ENCODE assay signal across 8 mouse cellular contexts in the genomic region with DNA sequence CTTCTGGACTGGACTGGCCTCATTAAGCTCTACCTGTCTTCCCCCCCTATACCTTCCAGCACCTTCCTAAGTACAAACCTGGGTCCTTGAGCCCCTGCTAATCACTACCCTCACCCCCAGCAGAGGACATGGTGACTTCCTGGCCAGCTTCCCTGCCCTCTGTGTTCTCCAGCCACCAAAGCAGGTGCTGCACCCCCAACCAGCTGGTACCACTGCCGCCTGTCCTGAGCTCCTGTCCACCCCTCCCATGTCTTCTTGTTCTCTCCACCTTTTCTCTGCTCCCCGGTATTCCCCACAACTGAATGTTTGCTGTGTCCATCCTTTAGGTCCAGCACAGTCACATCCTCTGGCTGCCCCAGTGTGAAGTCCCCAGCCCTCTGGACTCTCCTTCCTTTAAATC. TPM values are rescaled to one million over a fixed set of nuclear protein-coding genes. Genes with fewer than 3 reads are reported as not detected.
DNase-seq lines count a peak whose midpoint lies in the region; TF ChIP-seq lines count a peak whose summit lies in the region.

No protein-coding gene starts in this region.

- H3K4me1 ChIP-seq in cerebellum, adult 2 months (ENCODE audit: control insufficient read depth, insufficient read depth, low read length): peaks cover 41% of the 10 kb centered on the region
- peaks cover 44% of the 10 kb centered on the region for H3K4me1 ChIP-seq in limb, embryonic 10.5 days
- peaks cover 64% of the 10 kb centered on the region for H3K4me1 ChIP-seq in olfactory bulb, adult 2 months (ENCODE audit: control insufficient read depth, insufficient read depth, low read length)

- H3K27me3 ChIP-seq in cerebellum, adult 2 months (ENCODE audit: control insufficient read depth, insufficient read depth, low read length): no peaks in the 10 kb centered on the region
- peaks cover 8% of the 10 kb centered on the region; the same call in 1 of the 2 replicates for H3K27me3 ChIP-seq in limb, embryonic 10.5 days (ENCODE audit: low read depth, poor library complexity, severe bottlenecking)

- peak overlapping the region; percentile 65 for H3K27ac ChIP-seq in cerebellum, adult 2 months (ENCODE audit: insufficient read depth, low read length)
- H3K27ac ChIP-seq in layer of hippocampus, adult 2 months: peak overlapping the region; percentile 81
- H3K27ac ChIP-seq in limb, embryonic 10.5 days: 0 out of 2 replicates have a peak overlapping the region, but pooled peaks have one; percentile 53
- H3K27ac ChIP-seq in olfactory bulb, adult 2 months (ENCODE audit: insufficient read depth, low read depth, low read length): peak overlapping the region; percentile 69

- H3K36me3 ChIP-seq in limb, embryonic 10.5 days: no peaks in the 10 kb centered on the region

- peak in 1 of 2 experiments; percentile 44 for DNase-seq in cerebellum, adult 2 months
- no peak for DNase-seq in cerebellum, adult 9-10 months
- DNase-seq in layer of hippocampus, adult 2 months (ENCODE audit: low spot score in 2 of 2): no peak
- no peak for DNase-seq in layer of hippocampus, adult 8-10 months (ENCODE audit: low spot score in 2 of 2)
- DNase-seq in limb, embryonic 10.5 days (ENCODE audit: low spot score): no peak
- no peak for DNase-seq in frontal cortex, postnatal 10 days (ENCODE audit: low spot score in 2 of 2)
- no peak for DNase-seq in layer of hippocampus, adult 18-20 months (ENCODE audit: low spot score in 2 of 2)

- WGBS in cerebellum, adult 2 months: 37% methylated on average over 2 of the region's 2 CpGs
- WGBS in limb, embryonic 10.5 days: 60% methylated on average over 2 of the region's 2 CpGs
- 54% methylated on average over 2 of the region's 2 CpGs for WGBS in olfactory bulb, adult 2 months

- H3K9me3 ChIP-seq in limb, embryonic 10.5 days (replicated peaks): no peaks in the 10 kb centered on the region

- no peak for TF ChIP-seq CTCF in cerebellum, adult 2 months (IDR thresholded peaks at IDR 0.05; ENCODE audit: borderline replicate concordance, insufficient read depth, low read depth, low read length)
- no peak for TF ChIP-seq CTCF in layer of hippocampus, adult 2 months (conservative IDR thresholded peaks at IDR 0.05)
- no peak for TF ChIP-seq CTCF in olfactory bulb, adult 2 months (IDR thresholded peaks at IDR 0.05; ENCODE audit: insufficient read depth, low read depth, low read length)

- TF ChIP-seq POLR2A in cerebellum, adult 2 months (IDR thresholded peaks at IDR 0.05; ENCODE audit: borderline replicate concordance, insufficient read depth, low read length): no peak
- TF ChIP-seq POLR2A in olfactory bulb, adult 2 months (IDR thresholded peaks at IDR 0.05; ENCODE audit: insufficient read depth, low read depth, low read length): no peak

- H3K4me3 ChIP-seq in cerebellum, adult 2 months (replicated peaks; ENCODE audit: insufficient read depth, low read depth, low read length): no peak overlapping the region
- H3K4me3 ChIP-seq in layer of hippocampus, adult 2 months: no peak overlapping the region
- no peak overlapping the region for H3K4me3 ChIP-seq in limb, embryonic 10.5 days
- no peak overlapping the region for H3K4me3 ChIP-seq in olfactory bulb, adult 2 months (ENCODE audit: insufficient read depth, low read depth, low read length)

RNA-seq across cellular contexts. Expression of gene Rab11fip4, which starts 19.4 kb away (rescaled TPM):
- polyA plus RNA-seq in cerebellum, adult 2 months (2012; rRNA removed): 94.8 and 95.7 TPM in 2 replicates
- 100 to 1,000 TPM; 163 to 168 TPM for total RNA-seq in layer of hippocampus, adult 2 months (2021)
- 100 to 1,000 TPM; 157 to 175 (median 167) TPM for total RNA-seq in layer of hippocampus, adult 8-10 months (2022)
- polyA plus RNA-seq in limb, embryonic 10.5 days (2016; fragmentation: Nextera tagmentation; extraction: Ambion mirVana): 9.5 and 13.4 TPM in 2 replicates
- 85.1 and 98.8 TPM in 2 replicates for polyA plus RNA-seq in olfactory bulb, adult 2 months (2012; ENCODE audit: insufficient read depth, insufficient read length, low replicate concordance, missing spikeins)
- total RNA-seq in layer of hippocampus, adult 18-20 months (2021): 100 to 1,000 TPM; 171 to 175 TPM
